Mouse (Mus musculus) ES-E14 (cell line): ENCODE measurements at regions not wholly inside any gene's neighbourhood (a gene's known extent, or its start where the extent isn't known, plus 50 kb on each side); places are given as distances from the start of the nearest gene placed in this dataset.

ENCODE experiments used
- HCFC1 ChIP-seq: IDR thresholded peaks from 2 replicates; pipeline ENCODE4 v1.6.1; 2012; ENCODE audit warnings: low read length, inconsistent platforms, borderline replicate concordance; ENCODE audit not compliant: insufficient read depth
- MAFK ChIP-seq: IDR thresholded peaks from 2 replicates; pipeline ENCODE4 v1.6.1; 2014; ENCODE audit warnings: mild to moderate bottlenecking, low read depth, low read length, inconsistent platforms; ENCODE audit not compliant: insufficient read depth

DNA sequence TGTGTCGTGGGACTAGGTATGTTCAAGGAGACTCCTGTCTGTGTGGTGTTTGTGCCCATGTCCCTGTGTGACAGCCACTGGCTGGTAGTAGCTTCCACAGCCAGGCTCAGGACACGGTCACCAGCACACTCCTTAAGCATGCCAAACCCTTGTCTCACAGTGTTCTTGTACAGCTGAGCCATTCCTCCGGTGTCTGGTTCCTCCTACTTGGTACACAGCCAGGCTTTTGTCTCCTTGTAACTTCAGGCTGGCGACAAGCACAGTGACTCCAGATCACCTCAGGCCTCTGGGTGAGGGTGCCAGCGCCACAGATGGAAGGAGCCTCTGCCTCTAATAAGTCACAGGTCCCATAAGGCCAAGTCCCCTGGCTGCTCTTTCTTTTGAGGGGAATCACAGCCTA is 94.2 kb upstream of the Map1b start:
- TF ChIP-seq MAFK: no peak
- TF ChIP-seq HCFC1: no peak
